Mouse (Mus musculus): ENCODE data around the gene Gjc1.

Gene Gjc1

DNA sequence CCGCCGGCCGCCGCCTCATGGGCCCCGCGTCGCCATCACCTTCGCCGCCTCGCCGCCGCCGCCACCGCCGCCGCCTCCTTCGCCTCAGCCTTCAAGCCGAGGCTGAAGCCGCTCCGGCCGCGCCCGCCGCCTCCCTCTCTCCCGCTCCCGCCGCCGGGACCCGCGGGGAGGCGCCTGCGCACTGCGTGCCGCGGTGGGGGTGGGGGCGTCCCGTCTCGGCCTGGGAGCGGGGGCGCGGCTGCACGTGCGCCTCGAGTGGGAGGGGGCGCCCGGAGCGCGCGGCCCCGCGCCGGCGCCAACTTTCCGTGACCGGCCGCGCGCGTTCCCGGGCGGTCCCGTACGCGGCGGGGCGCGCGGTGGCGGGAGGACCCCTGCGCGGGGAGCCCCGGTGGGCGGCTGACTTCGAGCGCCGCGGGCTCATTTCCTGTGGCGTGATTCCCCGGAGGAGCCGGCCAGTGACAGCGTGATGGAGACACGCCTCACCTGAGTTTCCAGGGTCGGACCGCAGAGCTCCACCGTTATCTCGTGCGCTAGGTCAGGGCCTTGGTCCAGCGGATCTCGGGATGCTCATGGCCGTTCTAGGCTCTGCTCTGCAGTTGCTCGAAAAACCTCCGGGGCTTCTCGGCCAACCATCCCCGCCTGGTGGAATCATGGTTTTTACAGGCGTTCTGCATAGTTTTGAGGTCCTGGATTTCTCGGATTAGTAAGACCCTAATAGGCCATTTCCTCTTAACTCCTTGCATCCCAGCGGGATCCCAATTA, at the start of gene Gjc1:
TSS of gene Gjc1 (minus strand) at position 680 of the 762 bp plus-strand sequence.
- peak; percentile 43 for DNase-seq (ENCODE audit: low read depth)

DNA sequence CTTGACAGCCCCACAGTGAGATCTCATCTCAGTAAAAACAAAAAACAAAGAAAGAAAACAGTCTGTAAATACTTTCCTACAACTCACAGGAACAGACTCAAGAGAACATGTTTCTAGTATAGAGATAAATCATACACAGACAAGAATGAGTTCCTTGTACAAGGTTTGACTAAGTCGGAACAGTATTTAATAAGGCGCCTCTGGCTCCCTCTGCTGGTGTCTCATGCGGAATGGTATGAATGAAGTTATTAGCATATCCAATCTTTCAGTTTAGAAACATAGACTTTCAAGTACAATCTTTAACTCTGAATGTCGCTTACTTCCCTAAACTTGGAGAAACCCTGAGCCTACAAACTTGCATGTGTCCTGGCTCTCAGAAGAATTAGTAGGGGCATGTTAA, 44.8 kb upstream of the Gjc1 start:
- DNase-seq (ENCODE audit: low read depth) = peak; percentile 80

GRCm38 (mm10) chr11:102859933-102860332, 40.4 kb upstream of the Gjc1 start:
- DNase-seq (ENCODE audit: low read depth) = no peak

DNA sequence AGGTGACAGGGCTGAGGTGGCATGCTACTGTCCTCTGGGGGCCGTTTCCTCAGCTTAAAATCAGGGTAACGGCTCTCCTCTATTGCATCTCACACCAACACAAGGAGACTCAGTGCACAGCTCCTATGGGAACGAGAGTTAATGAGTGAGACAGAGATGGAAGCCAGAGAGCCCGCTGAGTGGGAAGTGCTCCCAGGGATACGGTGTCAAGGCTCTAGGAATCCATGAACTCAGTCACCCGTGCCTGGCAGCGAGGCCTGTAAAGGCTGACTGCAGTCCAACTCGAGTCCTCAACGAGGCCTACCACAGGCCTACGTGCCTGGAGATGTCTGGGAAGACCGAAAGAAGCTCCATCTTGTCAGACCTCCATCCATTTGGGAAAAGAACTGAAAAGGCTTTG, 39.5 kb upstream of the Gjc1 start:
- DNase-seq (ENCODE audit: low read depth) = no peak

- DNase-seq (ENCODE audit: low read depth) = no peak
Observed at GRCm38 (mm10) chr11:102855941-102856340, 36.4 kb upstream of the Gjc1 start.

GRCm38 (mm10) chr11:102853760-102854159, 34.3 kb upstream of the Gjc1 start:
- DNase-seq (ENCODE audit: low read depth) = peak; percentile 47

DNA sequence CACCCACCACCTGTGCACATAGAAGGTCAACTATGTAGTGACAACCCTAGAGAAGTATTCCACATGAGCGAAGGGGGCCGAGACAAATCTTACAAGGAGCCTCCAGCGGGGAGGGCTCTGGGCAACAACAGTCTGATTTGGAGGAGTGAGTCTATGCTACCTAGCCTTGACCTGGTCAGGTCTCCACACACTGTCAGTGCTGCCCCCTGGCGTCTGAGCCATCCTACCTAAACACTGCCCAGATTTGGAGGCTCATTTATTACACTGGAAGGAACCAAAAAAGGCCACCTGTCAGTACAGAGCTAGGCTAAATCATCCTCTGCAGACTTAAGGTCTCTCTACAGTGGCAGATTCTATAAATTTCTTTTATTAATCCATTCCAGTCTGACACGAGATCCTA, 32.4 kb upstream of the Gjc1 start:
- peak; percentile 54 for DNase-seq (ENCODE audit: low read depth)

- no peak for DNase-seq (ENCODE audit: low read depth)
Observed at GRCm38 (mm10) chr11:102845926-102846325, 26.4 kb upstream of the Gjc1 start.

DNA sequence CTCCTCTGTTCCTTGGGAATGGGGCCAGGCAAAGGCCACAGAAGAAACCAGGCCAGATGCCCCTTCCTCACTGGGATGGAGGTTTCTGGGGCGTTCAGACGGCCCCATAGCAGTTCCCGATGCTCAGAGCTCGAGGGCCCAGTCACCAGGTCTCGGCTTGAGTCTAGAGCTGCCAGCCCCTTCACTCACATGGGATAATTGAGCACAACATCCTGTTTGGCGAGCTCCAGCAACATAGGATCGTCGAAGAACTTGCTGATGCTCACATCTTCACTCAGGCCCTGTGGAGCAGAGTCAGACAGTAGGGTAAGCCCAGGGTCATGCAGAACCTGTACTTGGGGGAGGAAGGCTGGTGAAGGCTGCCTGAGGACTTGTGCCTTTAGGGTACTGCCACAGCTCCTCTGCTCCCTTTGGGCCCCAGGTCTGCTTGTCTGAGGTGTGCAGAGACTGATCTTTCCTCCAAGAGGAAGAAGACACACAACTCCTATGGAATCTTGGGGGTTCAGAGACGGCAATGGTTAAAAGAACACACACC, 19.2 kb upstream of the Gjc1 start:
- no peak for DNase-seq (ENCODE audit: low read depth)

DNA sequence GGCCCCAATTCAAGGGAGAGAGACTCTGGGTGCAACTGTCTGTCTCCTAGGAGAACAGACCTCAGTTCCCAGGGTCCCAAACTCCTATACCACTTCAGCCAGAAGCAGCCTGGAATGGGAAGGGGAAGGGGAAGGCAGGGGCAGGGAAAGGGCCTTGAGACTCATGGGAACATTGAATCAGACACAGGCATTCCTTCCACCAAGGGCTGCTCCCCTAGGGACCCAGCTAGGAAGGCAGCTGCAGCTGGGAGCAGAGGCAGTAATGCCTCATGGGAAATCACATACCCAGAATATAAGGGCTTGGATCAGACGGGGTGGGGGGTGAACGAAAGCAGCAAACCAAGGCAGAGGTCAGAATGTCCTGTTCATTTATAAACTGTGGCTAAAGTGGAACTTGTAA, 18.6 kb upstream of the Gjc1 start:
- no peak for DNase-seq (ENCODE audit: low read depth)

DNA sequence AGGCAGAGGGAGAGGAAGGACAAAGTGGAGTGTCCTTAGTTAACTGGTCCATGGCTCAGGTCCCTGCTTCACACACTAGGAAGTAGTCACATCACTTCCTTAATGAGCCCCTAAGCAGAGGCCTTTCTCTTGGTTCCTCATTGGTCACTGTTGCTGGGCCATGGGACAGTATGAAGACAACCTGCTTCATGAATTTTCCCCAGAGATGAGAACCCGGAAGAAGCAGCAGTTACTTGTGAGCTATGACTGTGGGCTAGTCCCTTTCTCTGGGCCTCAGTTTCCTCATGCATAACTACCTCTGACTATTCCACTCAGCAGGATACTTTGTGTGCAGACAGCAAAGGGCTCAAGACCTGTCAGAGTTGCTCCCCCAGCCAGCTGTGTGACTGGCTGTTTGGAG, 17.9 kb upstream of the Gjc1 start:
- DNase-seq (ENCODE audit: low read depth) = no peak

GRCm38 (mm10) chr11:102836146-102836545, 16.6 kb upstream of the Gjc1 start:
- no peak for DNase-seq (ENCODE audit: low read depth)

DNA sequence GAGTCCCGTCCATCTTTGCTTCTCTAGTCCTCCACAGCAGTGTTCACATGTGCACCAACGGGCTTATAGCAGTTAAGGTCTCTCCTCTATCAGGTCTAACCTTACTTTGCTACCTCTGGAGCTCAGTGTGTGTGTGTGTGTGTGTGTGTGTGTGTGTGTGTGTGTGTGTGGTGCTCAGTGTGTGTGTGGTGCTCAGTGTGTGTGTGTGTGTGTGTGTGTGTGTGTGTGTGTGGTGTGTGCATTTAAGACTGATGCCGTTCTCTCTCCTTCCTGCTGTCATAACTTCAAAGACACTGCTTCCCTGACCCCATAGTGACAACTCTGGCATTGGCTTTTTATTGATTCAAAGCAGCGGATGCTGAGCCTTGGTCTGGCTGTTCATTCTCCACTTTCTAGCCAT, 16.0 kb upstream of the Gjc1 start, which contains the start of gene Higd1b:
TSS of gene Higd1b (plus strand) at position 301 of the 400 bp plus-strand sequence.
- no peak for DNase-seq (ENCODE audit: low read depth)

- no peak for DNase-seq (ENCODE audit: low read depth)
Observed at GRCm38 (mm10) chr11:102834219-102834618, 14.7 kb upstream of the Gjc1 start.

DNA sequence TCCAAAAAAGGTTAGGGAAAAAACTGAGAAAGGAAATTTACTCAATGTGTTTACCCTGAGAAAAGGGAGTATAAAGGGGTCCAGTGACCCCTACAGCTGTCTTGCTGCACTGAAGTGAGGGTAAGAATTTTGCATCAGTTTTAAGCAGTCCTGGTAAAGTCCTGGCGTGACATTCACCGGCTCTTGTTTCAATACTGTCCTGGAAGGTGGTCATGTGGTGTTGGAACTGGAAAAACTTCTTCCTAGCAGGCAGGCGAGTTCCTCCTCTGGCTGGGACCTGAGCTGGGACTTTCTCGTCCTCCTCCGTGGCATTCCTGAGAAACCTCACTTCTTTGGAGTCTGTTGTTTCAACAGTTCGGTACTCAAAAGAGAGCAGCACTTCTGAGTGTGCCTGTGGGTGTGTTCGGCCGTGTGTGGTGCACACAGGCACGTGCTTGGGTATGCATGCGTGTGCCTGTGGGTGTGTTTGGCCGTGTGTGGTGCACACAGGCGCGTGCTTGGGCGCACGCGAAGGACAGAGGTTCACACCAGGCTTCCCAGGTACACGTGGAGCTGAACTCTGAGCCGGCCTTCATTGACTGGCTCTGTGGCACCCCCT, 13.3 kb upstream of the Gjc1 start:
- no peak for DNase-seq (ENCODE audit: low read depth)

DNA sequence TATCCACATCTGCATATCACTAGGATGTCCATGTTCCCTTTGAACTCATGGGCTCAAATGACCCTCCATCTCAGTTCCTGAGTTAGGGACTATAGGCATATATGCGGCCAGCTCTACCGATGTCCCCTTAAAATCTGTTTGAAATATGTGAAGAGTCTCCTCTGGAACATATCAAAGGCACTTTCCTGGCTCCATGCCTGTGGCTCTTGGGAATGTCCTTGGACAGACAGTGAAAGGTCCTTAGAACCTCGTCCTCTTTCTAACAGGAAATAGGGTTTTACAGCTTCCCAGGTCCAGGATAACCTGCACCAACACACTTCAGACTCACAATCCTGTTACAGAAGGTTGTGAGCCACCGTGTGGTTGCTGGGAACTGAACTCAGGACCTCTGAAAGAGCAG, 10.8 kb upstream of the Gjc1 start:
- DNase-seq (ENCODE audit: low read depth) = no peak

GRCm38 (mm10) chr11:102827097-102827496, 7.6 kb upstream of the Gjc1 start:
- DNase-seq (ENCODE audit: low read depth) = no peak

GRCm38 (mm10) chr11:102826476-102826875, 7.0 kb upstream of the Gjc1 start:
- DNase-seq (ENCODE audit: low read depth) = no peak

GRCm38 (mm10) chr11:102821231-102821630, 1.7 kb upstream of the Gjc1 start:
- DNase-seq (ENCODE audit: low read depth) = peak; percentile 54

GRCm38 (mm10) chr11:102820432-102820831, 932 bp upstream of the Gjc1 start:
- DNase-seq (ENCODE audit: low read depth) = peak; percentile 28

GRCm38 (mm10) chr11:102819783-102820385, 384 bp upstream of the Gjc1 start:
- DNase-seq (ENCODE audit: low read depth) = no peak

DNA sequence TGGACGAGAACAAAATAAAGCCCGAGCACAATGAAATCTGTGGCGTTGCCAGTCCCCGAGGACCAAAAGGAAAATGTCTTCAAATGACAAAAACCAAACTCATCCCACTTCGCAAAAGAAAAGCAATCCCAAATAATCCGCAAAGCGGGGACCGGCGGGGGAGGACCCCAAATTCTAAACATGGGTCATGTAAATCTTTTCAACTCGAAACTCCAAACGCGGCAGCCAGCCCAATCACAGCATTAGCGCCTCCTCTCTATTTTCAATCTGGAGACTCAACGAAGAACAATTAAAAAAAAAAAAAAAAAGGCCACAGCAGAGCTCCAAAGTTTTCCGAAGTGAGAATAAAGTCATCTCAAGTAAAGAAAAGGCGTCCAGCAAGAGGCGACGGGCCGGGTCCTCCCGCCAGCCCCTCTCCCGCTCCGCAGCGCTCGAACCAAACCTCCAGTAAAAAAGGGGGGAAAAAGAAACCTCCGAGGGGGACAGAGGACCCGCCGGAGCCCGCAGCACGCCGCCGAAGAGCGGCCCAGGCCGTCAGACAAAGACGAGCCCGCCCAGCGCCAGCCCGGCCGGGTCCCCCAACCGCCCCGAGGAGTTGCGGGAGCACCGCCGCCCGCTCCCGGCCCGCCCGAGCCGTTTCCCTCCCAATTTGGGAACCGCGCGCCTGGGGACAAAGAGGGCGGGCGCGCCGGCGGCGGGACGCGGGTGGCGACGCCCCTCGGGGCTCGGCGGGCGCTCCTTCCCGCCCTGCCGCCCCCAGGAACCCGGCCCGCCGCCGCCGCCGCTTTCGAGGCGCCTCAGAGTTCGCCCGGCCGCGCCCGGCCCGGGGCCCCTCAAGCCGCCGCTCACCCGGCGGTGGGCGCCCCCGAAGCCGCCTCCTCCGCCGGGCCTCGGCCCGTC, 1.1 kb downstream of the Gjc1 start:
- DNase-seq (ENCODE audit: low read depth) = peak; percentile 43

Data from induced T-regulatory cell, adult 2 months (primary cell).